Mouse (Mus musculus) embryonic stem cell, embryonic (primary cell): ENCODE data around the gene Syne2.
"Not testable (repeated sequence)": the region's sequence is repeated elsewhere in the genome, so short reads cannot be mapped to it uniquely, and the experiment has no call there.

Experiments used
- CTCF ChIA-PET, 4 experiments: fragments of 300-600 bp in 2 of 4; fragments of 350-600 bp in 2 of 4; sonication (Branson Sonifier 250); formaldehyde crosslinking; loops; one replicate each; lab custom pipeline; 2022; ENCODE audit warnings: inconsistent platforms in 2 of 4; lab: Charles Lee
- POLR2A ChIA-PET, 4 experiments: fragments of 300-600 bp in 2 of 4; fragments of 350-600 bp in 2 of 4; sonication (Branson Sonifier 250); formaldehyde crosslinking; loops; one replicate each; lab custom pipeline; 2022; ENCODE audit warnings: antibody characterized with exemption in 4 of 4, inconsistent platforms in 1 of 4; lab: Charles Lee

Gene Syne2

GRCm38 (mm10) chr12:76128831-76129230 lies 310.9 kb downstream of the Syne2 start:
- CTCF ChIA-PET = interaction anchor here (0.6 to 1.3 kb wide), 9 partner anchors 12 to 164 kb away, joined by 3 to 10 read pairs (median 3); no protein-coding TSS in a partner anchor
- POLR2A ChIA-PET = interaction anchor here in 2 of 4 experiments (0.6 to 0.7 kb wide), 2 partner anchors 62 to 197 kb away, joined by 3 to 4 read pairs; no protein-coding TSS in a partner anchor

- POLR2A ChIA-PET = interaction anchor here in 1 of 4 experiments (1.2 kb wide), 1 partner anchor 61 kb away, joined by 3 read pairs; no protein-coding TSS in a partner anchor
These were observed 312.3 kb downstream of the Syne2 start for GRCm38 (mm10) chr12:76130281-76130680.

GRCm38 (mm10) chr12:76130891-76131290 lies 313.0 kb downstream of the Syne2 start:
- ChIA-PET CTCF (interaction anchor here (0.6 to 2.2 kb wide), 17 partner anchors 11 to 213 kb away, joined by 3 to 10 read pairs (median 4); no protein-coding TSS in a partner anchor), POLR2A (interaction anchor here in 1 of 4 experiments (0.6 to 1.2 kb wide), 2 partner anchors 20 to 60 kb away, joined by 3 read pairs; no protein-coding TSS in a partner anchor)

More at GRCm38 (mm10) chr12:76130281-76130680, 312.3 kb downstream of the Syne2 start:
- CTCF ChIA-PET = interaction anchor here (0.6 to 2.2 kb wide), 15 partner anchors 11 to 214 kb away, joined by 3 to 10 read pairs (median 4); no protein-coding TSS in a partner anchor

GRCm38 (mm10) chr12:76132591-76132990 lies 314.7 kb downstream of the Syne2 start:
- CTCF ChIA-PET = interaction anchor here (0.6 to 2.2 kb wide), 12 partner anchors 10 to 321 kb away, joined by 3 to 15 read pairs (median 4); no protein-coding TSS in a partner anchor
- POLR2A ChIA-PET = interaction anchor here in 1 of 4 experiments (0.8 kb wide), 1 partner anchor 9 kb away, joined by 3 read pairs; no protein-coding TSS in a partner anchor

GRCm38 (mm10) chr12:76133081-76133480 lies 315.1 kb downstream of the Syne2 start:
- CTCF ChIA-PET = interaction anchor here (0.6 to 2.2 kb wide), 11 partner anchors 10 to 322 kb away, joined by 3 to 15 read pairs (median 3); no protein-coding TSS in a partner anchor
- POLR2A ChIA-PET = not testable (repeated sequence)

GRCm38 (mm10) chr12:76136701-76137100 lies 318.8 kb downstream of the Syne2 start:
- POLR2A ChIA-PET = no interaction called here
- CTCF ChIA-PET = interaction anchor here in 2 of 4 experiments (0.7 to 1.6 kb wide), 3 partner anchors 54 to 214 kb away, joined by 3 read pairs; no protein-coding TSS in a partner anchor

- CTCF ChIA-PET = interaction anchor here in 2 of 4 experiments (0.6 to 1.7 kb wide), 2 partner anchors 13 to 25 kb away, joined by 3 to 8 read pairs; partner anchors contain the start of gene Esr2 (in 1 of the 2)
- POLR2A ChIA-PET = not testable (repeated sequence)
These were observed 334.5 kb downstream of the Syne2 start for GRCm38 (mm10) chr12:76152389-76152788.
